Mouse (Mus musculus) gastrocnemius, postnatal 25 days (tissue): ENCODE results near the gene Psph. TPM values are rescaled to one million over a fixed set of nuclear protein-coding genes. Genes with fewer than 3 reads are reported as not detected.

Experiments
- DNase-seq: peaks from one replicate; pipeline ENCODE4 v3.0.0; 2022
- total RNA-seq, 2 experiments: library from RNA; stranded (reverse); gene quantifications; 1 replicate in 1 of 2; 2 replicates in 1 of 2; pipeline ENCODE4 v1.2.3; 2021

The Psph gene
- total RNA-seq, 2 experiments from 2014 or later, result 11.6 to 12.3 TPM

GRCm38 (mm10) chr5:129740976-129741375, 46.3 kb downstream of the Psph start:
- no peak for DNase-seq

GRCm38 (mm10) chr5:129731021-129731420, 56.2 kb downstream of the Psph start:
- DNase-seq, result peak; percentile 67

GRCm38 (mm10) chr5:129730344-129730743, 56.9 kb downstream of the Psph start:
- peak; percentile 80 for DNase-seq

- peak; percentile 47 for DNase-seq
These were observed 58.0 kb downstream of the Psph start for GRCm38 (mm10) chr5:129729286-129729685.

- no peak for DNase-seq
These were observed 60.5 kb downstream of the Psph start for GRCm38 (mm10) chr5:129726784-129727183.

- no peak for DNase-seq
These were observed 61.4 kb downstream of the Psph start for GRCm38 (mm10) chr5:129725774-129726392.

- DNase-seq, result peak; percentile 93
These were observed 62.1 kb downstream of the Psph start, which contains the start of gene Nipsnap2 for GRCm38 (mm10) chr5:129724834-129725773. TSS of gene Nipsnap2 (plus strand) at chr5:129725063.

- no peak for DNase-seq
These were observed 63.0 kb downstream of the Psph start for GRCm38 (mm10) chr5:129724268-129724667.

- DNase-seq, result no peak
These were observed 67.1 kb downstream of the Psph start for GRCm38 (mm10) chr5:129720176-129720575.

- DNase-seq, result no peak
These were observed 70.2 kb downstream of the Psph start for GRCm38 (mm10) chr5:129717016-129717415.

Other genes with a start within 250 kb of the Psph start
- gene Mmp17, start 203.3 kb downstream of the Psph start, total RNA-seq, result under 1 TPM; 0.33 to 0.43 TPM
- 1 to 10 TPM; 1.8 TPM for gene Zfp11, start 117.3 kb downstream of the Psph start, total RNA-seq
- gene Sept14, start 78.9 kb downstream of the Psph start, total RNA-seq, result not detected
- 10 to 100 TPM; 57.3 to 63.7 TPM for gene Mrps17, start 72.0 kb downstream of the Psph start, total RNA-seq
- 100 to 1,000 TPM; 510 to 555 TPM for gene Nipsnap2, start 62.4 kb downstream of the Psph start, total RNA-seq
- gene Sumf2, start 59.5 kb upstream of the Psph start, total RNA-seq, result 1 to 10 TPM; 8.4 to 8.6 TPM
- 100 to 1,000 TPM; 560 to 586 TPM for gene Chchd2, start 100.0 kb upstream of the Psph start, total RNA-seq
- gene Zbed5, start 108.3 kb upstream of the Psph start, total RNA-seq, result 1 to 10 TPM in 1 of 2 experiments, under 1 TPM in 1; 0.19 to 1.1 TPM
- 100 to 1,000 TPM; 297 to 365 TPM for gene Phkg1, start 111.1 kb upstream of the Psph start, total RNA-seq
- gene Nupr1l, start 121.1 kb upstream of the Psph start, total RNA-seq, result 1 to 10 TPM in 1 of 2 experiments, not detected in 1; 1.2 TPM
- gene Vkorc1l1, start 154.5 kb upstream of the Psph start, total RNA-seq, result 10 to 100 TPM; 18.3 to 19.4 TPM
- gene Gusb, start 215.6 kb upstream of the Psph start, total RNA-seq, result 10 to 100 TPM in 1 of 2 experiments, 1 to 10 TPM in 1; 9.2 to 14.7 TPM
- 10 to 100 TPM in 1 of 2 experiments, 1 to 10 TPM in 1; 9.4 to 10.1 TPM for gene Asl, start 241.8 kb upstream of the Psph start, total RNA-seq
- gene Crcp, start 241.8 kb upstream of the Psph start, total RNA-seq, result 10 to 100 TPM; 13.3 to 13.9 TPM